Mouse (Mus musculus) urinary bladder, postnatal 14 days (tissue): ENCODE data around the gene Slc16a5.

Source experiments
- DNase-seq: peaks from one replicate; pipeline ENCODE4 v3.0.0; 2021; ENCODE audit warnings: low spot score

Gene Slc16a5

GRCm38 (mm10) chr11:115462243-115462891 is at the start of gene Slc16a5:
TSS of gene Slc16a5 (plus strand) at chr11:115462474.
- no peak for DNase-seq

- peak; percentile 93 for DNase-seq
Measured at GRCm38 (mm10) chr11:115419531-115420237, 42.6 kb upstream of the Slc16a5 start, which contains the start of the genes Atp5h and Kctd2. TSS of gene Atp5h (minus strand) at chr11:115419962. TSS of gene Kctd2 (plus strand) at chr11:115420128.

GRCm38 (mm10) chr11:115420336-115421190 is 41.7 kb upstream of the Slc16a5 start:
- DNase-seq = peak; percentile 66

GRCm38 (mm10) chr11:115421328-115421727 is 40.9 kb upstream of the Slc16a5 start:
- DNase-seq = no peak

GRCm38 (mm10) chr11:115421972-115422371 is 40.3 kb upstream of the Slc16a5 start:
- no peak for DNase-seq

- DNase-seq = no peak
Measured at GRCm38 (mm10) chr11:115423091-115423490, 39.2 kb upstream of the Slc16a5 start.

GRCm38 (mm10) chr11:115424666-115425065 is 37.6 kb upstream of the Slc16a5 start:
- no peak for DNase-seq

GRCm38 (mm10) chr11:115425671-115426070 is 36.6 kb upstream of the Slc16a5 start:
- no peak for DNase-seq

- peak; percentile 59 for DNase-seq
Measured at GRCm38 (mm10) chr11:115427482-115428331, 34.6 kb upstream of the Slc16a5 start.

GRCm38 (mm10) chr11:115429307-115429706 is 33.0 kb upstream of the Slc16a5 start:
- DNase-seq = no peak

GRCm38 (mm10) chr11:115430561-115430960 is 31.7 kb upstream of the Slc16a5 start:
- no peak for DNase-seq

GRCm38 (mm10) chr11:115432814-115433213 is 29.5 kb upstream of the Slc16a5 start:
- DNase-seq = no peak

GRCm38 (mm10) chr11:115433342-115433741 is 28.9 kb upstream of the Slc16a5 start:
- DNase-seq = no peak

- DNase-seq = peak; percentile 17
Measured at GRCm38 (mm10) chr11:115435596-115436337, 26.5 kb upstream of the Slc16a5 start.

GRCm38 (mm10) chr11:115437571-115438122 is 24.6 kb upstream of the Slc16a5 start:
- DNase-seq = no peak

- no peak for DNase-seq
Measured at GRCm38 (mm10) chr11:115439326-115439725, 22.9 kb upstream of the Slc16a5 start.

- DNase-seq = no peak
Measured at GRCm38 (mm10) chr11:115439906-115440595, 22.2 kb upstream of the Slc16a5 start, which contains the start of gene Trim80. TSS of gene Trim80 (plus strand) at chr11:115440545.

GRCm38 (mm10) chr11:115441417-115441816 is 20.9 kb upstream of the Slc16a5 start:
- DNase-seq = no peak

GRCm38 (mm10) chr11:115446906-115447305 is 15.4 kb upstream of the Slc16a5 start:
- no peak for DNase-seq
